Mouse (Mus musculus) kidney, postnatal 0 days (tissue): ENCODE measurements at regions not wholly inside any gene's neighbourhood (a gene's known extent, or its start where the extent isn't known, plus 50 kb on each side); places are given as distances from the start of the nearest gene placed in this dataset.

Experiments used
- ATAC-seq: fragments of 200-750 bp; cut with Nextera tagmentation; replicated peaks from 2 replicates; pipeline ENCODE4 v1.8.0; 2017; ENCODE audit warnings: low read depth, moderate number of reproducible peaks, moderate TSS enrichment, moderate library complexity; ENCODE audit not compliant: low FRiP score
- DNase-seq: peaks from one replicate; pipeline ENCODE4 v3.0.0-alpha.2; 2016; ENCODE audit warnings: low spot score
- H3K27ac ChIP-seq: fragments of 300-500 bp; sonication (generic); 2 replicates; pipeline ENCODE4 v1.5.1; 2014; ENCODE audit warnings: mild to moderate bottlenecking
- H3K27me3 ChIP-seq: fragments of 300-500 bp; sonication (generic); 2 replicates; pipeline ENCODE4 v1.6.1; 2014; ENCODE audit warnings: low read length, mixed read lengths; ENCODE audit not compliant: insufficient read depth
- H3K36me3 ChIP-seq: fragments of 300-500 bp; sonication (generic); 2 replicates; pipeline ENCODE4 v1.6.1; 2014; ENCODE audit warnings: low read length, mixed read lengths; ENCODE audit not compliant: insufficient read depth
- H3K4me1 ChIP-seq: fragments of 300-500 bp; sonication (generic); replicated peaks from 2 replicates; pipeline ENCODE4 v1.6.1; 2014; ENCODE audit warnings: antibody characterized with exemption, low read length, mixed read lengths; ENCODE audit not compliant: insufficient read depth
- H3K4me2 ChIP-seq: fragments of 300-500 bp; sonication (generic); 2 replicates; pipeline ENCODE4 v1.6.1; 2014; ENCODE audit warnings: mild to moderate bottlenecking, low read length, moderate library complexity, mixed read lengths
- H3K4me3 ChIP-seq: fragments of 300-500 bp; sonication (generic); replicated peaks from 2 replicates; pipeline ENCODE4 v1.5.1; 2014; ENCODE audit warnings: low read depth, low read length
- H3K9ac ChIP-seq: fragments of 300-500 bp; sonication (generic); 2 replicates; pipeline ENCODE4 v1.6.1; 2014; ENCODE audit warnings: low read depth, low read length
- H3K9me3 ChIP-seq: fragments of 300-500 bp; sonication (generic); replicated peaks from 2 replicates; pipeline ENCODE4 v1.6.1; 2016; ENCODE audit warnings: low read length, inconsistent platforms, mixed read lengths
- CTCF ChIP-seq: IDR thresholded peaks from 2 replicates; pipeline ENCODE4 v1.5.1; 2016; ENCODE audit warnings: antibody characterized with exemption, low read depth, mild to moderate bottlenecking, moderate library complexity
- WGBS: fragments of 180-500 bp; shearing (Covaris S2); extraction: QIAGEN DNeasy Blood & Tissue Kit; methylation state at CpG from one replicate; pipeline ENCODE4 v1.1.7; 2014; 5-methylcytosine and 5-hydroxymethylcytosine counted together

- Histone ChIP-seq H3K4me2 (no peak overlapping the region), H3K27ac (no peak overlapping the region), H3K4me3 (no peak overlapping the region), H3K9me3 (no peaks in the 10 kb centered on the region), H3K36me3 (no peaks in the 10 kb centered on the region), H3K4me1 (no peaks in the 10 kb centered on the region), H3K27me3 (no peaks in the 10 kb centered on the region), H3K9ac (no peak overlapping the region)
- no peak for ATAC-seq
- DNase-seq, result peak; percentile 13
- 31% methylated on average over 17 of the region's 17 CpGs for WGBS
- no peak for TF ChIP-seq CTCF
Measured at GRCm38 (mm10) chr19:36227418-36228160, 107.7 kb upstream of the Ankrd1 start.

- H3K9me3 ChIP-seq, result no peaks in the 10 kb centered on the region
- H3K4me3 ChIP-seq, result no peak overlapping the region
- TF ChIP-seq CTCF, result no peak
- DNase-seq, result no peak
- no peak overlapping the region for H3K27ac ChIP-seq
- H3K4me2 ChIP-seq, result no peak overlapping the region
- H3K36me3 ChIP-seq, result no peaks in the 10 kb centered on the region
- ATAC-seq, result no peak
- H3K4me1 ChIP-seq, result no peaks in the 10 kb centered on the region
- 83% methylated on average over 3 of the region's 3 CpGs for WGBS
- no peak overlapping the region for H3K9ac ChIP-seq
- H3K27me3 ChIP-seq, result no peaks in the 10 kb centered on the region
Measured at GRCm38 (mm10) chr19:36229315-36229714, 109.4 kb upstream of the Ankrd1 start.

- Histone ChIP-seq H3K9ac (no peak overlapping the region), H3K36me3 (no peaks in the 10 kb centered on the region), H3K4me1 (no peaks in the 10 kb centered on the region), H3K27me3 (no peaks in the 10 kb centered on the region), H3K9me3 (no peaks in the 10 kb centered on the region), H3K27ac (no peak overlapping the region), H3K4me3 (no peak overlapping the region), H3K4me2 (no peak overlapping the region)
- no peak for TF ChIP-seq CTCF
- no peak for DNase-seq
- no peak for ATAC-seq
- 72% methylated on average over 1 of the region's 1 CpGs for WGBS
Measured at GRCm38 (mm10) chr19:36229941-36230340, 110.0 kb upstream of the Ankrd1 start.

- DNase-seq, result no peak
- 57% methylated on average over 6 of the region's 6 CpGs for WGBS
- Histone ChIP-seq H3K27me3 (no peaks in the 10 kb centered on the region), H3K27ac (no peak overlapping the region), H3K4me2 (no peak overlapping the region), H3K4me3 (no peak overlapping the region), H3K9me3 (no peaks in the 10 kb centered on the region), H3K36me3 (no peaks in the 10 kb centered on the region), H3K4me1 (no peaks in the 10 kb centered on the region), H3K9ac (no peak overlapping the region)
- no peak for TF ChIP-seq CTCF
- no peak for ATAC-seq
Measured at GRCm38 (mm10) chr19:36235131-36235530, 113.0 kb upstream of the Pcgf5 start.

- no peaks in the 10 kb centered on the region for H3K27me3 ChIP-seq
- no peak overlapping the region for H3K27ac ChIP-seq
Measured at GRCm38 (mm10) chr19:36236576-36237345, 111.3 kb upstream of the Pcgf5 start.

GRCm38 (mm10) chr19:36237751-36238150, 110.4 kb upstream of the Pcgf5 start:
- H3K36me3 ChIP-seq, result no peaks in the 10 kb centered on the region
- no peaks in the 10 kb centered on the region for H3K9me3 ChIP-seq
- ATAC-seq, result no peak
- 56% methylated on average over 3 of the region's 3 CpGs for WGBS
- DNase-seq, result no peak
- no peaks in the 10 kb centered on the region for H3K27me3 ChIP-seq
- no peak overlapping the region for H3K27ac ChIP-seq
- H3K9ac ChIP-seq, result no peak overlapping the region
- no peak overlapping the region for H3K4me2 ChIP-seq
- TF ChIP-seq CTCF, result no peak
- no peaks in the 10 kb centered on the region for H3K4me1 ChIP-seq
- H3K4me3 ChIP-seq, result no peak overlapping the region

More at GRCm38 (mm10) chr19:36236576-36237345, 111.3 kb upstream of the Pcgf5 start:
- no peak for ATAC-seq
- Histone ChIP-seq H3K4me1 (no peaks in the 10 kb centered on the region), H3K36me3 (no peaks in the 10 kb centered on the region), H3K9ac (no peak overlapping the region), H3K9me3 (no peaks in the 10 kb centered on the region), H3K4me3 (no peak overlapping the region), H3K4me2 (no peak overlapping the region)
- 46% methylated on average over 7 of the region's 7 CpGs for WGBS
- DNase-seq, result no peak
- TF ChIP-seq CTCF, result no peak
